Mouse (Mus musculus) adrenal gland, adult 2 months (tissue): ENCODE data around the gene Rps5. TPM values are rescaled to one million over a fixed set of nuclear protein-coding genes. Genes with fewer than 3 reads are reported as not detected.
"Not testable (repeated sequence)": the region's sequence is repeated elsewhere in the genome, so short reads cannot be mapped to it uniquely, and the experiment has no call there.

Experiments
- DNase-seq: peaks from one replicate; pipeline ENCODE4 v3.0.0; 2021
- polyA plus RNA-seq: library from polyadenylated mRNA; depleted of rRNA; stranded (reverse); fragments of >200 nt; gene quantifications from 2 replicates; pipeline ENCODE4 v1.2.3, GENCODE M21; 2012; rRNA removed
- total RNA-seq, 2 experiments: library from RNA; stranded (reverse); gene quantifications; 2 replicates each; pipeline ENCODE4 v1.2.3; 2021

The Rps5 gene
- total and polyA plus RNA-seq, 3 experiments = 882 to 963 (median 950) TPM

DNA sequence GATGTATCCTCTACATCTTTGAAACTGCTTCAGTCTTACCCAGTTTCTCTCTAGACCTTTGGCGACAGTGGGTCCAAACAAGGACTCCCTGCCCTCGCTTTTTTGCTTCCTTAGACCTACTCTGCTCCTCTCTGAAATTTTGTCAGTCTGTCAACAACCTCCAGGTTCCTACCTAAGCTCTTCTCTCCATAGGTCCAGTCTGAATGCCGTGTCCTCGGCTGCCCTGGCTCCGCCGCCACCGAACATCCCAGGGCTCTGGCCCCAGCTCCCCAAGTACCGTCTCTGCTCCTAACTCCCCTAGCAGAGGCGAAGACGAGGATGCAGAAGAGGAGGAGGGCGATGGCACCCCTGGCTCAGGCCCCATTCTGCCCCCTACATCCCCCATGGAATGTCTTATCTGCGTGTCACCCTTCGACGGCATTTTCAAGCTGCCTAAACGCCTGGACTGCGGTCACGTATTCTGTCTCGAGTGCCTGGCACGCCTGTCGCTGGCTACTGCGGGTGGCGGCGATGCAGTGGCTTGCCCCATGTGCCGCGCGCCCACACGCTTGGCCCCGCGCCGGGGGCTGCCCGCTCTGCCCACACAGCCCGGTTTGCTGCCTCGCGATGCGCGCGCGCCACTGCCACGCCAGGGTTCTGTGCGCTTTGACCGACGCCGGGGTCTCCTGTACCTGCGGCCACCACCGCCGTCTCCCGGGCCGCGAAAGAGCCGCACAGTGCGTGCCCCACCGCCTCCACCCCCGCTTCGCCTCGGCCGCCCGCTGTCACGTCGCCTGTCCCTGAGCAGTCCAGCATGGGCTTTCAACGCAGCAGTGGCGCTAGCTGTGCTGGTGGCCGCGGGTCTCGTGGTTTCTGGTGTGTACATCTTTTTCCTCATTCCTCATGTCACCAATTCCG is 5.9 kb downstream of the Rps5 start:
- peak; percentile 61 for DNase-seq

DNA sequence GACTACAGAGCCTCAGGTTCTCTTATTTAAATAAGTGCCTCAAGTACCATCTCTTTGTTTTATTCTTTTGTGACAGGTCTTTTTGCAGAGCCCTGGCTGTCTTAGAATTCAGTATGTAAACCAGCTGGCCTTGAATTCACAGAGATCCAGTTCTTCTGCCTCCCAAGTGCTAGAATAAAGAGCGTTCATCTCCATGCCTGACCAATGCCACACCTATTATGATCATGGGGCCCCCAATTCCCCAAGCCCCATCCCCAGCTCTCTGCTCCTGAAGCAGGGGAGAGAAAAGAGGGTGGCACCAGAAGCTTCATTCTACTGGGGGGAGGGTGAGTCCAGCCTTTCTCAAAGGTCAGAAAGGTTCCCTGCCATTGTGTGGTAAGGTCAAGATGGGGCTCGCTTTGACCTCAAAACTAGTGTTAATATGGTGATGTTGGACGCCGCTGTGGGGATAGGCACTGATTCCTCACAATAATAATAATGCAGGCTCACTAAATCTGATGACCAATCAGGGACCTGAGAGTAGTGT is 11.6 kb downstream of the Rps5 start:
- no peak for DNase-seq

DNA sequence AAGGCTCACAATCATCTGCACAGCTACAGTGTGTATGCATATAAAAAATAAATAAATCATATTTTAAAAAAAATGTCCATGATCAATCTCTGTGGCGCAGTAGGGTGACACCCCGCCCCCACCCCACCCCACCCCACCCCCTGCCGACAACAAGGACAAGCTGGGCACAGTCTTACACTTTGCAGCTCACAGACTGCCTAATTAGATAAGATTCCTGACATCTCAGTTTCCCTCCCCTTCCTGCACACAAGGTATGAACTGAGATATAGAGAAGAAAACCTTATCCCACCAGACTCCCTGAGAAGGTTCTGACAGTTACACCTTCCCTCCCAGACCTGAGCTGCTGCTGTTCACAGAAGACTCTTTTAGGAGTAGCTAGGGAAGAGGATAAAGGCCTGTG is 12.7 kb downstream of the Rps5 start:
- DNase-seq = no peak

DNA sequence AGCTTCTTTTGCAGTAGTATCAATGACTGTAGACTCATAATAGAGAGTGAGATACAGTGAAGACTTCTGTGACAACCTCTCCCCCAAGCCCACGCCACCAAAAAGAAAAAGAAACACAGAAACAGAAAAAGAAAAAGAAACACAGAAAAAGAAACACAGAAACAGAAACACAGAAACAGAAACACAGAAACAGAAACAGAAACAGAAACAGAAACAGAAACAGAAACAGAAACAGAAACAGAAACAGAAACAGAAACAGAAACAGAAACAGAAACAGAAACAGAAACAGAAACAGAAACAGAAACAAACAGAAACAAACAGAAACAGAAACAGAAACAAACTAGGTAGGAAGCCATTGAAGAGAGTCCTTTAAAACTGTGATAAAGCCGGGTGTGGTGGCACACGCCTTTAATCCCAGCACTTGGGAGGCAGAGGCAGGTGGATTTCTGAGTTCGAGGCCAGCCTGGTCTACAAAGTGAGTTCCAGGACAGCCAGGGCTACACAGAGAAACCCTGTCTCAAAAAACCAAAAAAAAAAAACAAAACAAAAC is 15.2 kb downstream of the Rps5 start:
- DNase-seq = not testable (repeated sequence)

DNA sequence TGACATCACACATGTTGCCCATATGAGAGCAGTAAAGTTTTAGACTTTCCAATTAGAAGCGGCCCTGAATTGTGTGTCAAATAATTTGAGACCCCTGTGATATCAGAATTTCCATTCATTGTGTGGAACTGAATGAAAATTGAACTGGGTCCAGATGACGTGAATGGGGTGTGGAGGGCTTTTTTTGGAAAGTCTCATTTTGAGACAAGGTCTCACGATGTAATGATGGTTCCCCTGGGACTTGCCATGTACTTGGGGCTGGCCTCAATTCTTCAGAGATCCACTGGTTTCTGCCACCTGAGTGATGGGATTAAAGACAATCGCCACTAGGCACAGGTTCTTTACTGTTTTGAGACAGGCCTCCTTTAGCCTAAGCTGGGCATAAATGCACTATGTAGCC is 18.5 kb downstream of the Rps5 start:
- no peak for DNase-seq

- no peak for DNase-seq
Measured at GRCm38 (mm10) chr7:12943488-12943887, 21.4 kb downstream of the Rps5 start.

DNA sequence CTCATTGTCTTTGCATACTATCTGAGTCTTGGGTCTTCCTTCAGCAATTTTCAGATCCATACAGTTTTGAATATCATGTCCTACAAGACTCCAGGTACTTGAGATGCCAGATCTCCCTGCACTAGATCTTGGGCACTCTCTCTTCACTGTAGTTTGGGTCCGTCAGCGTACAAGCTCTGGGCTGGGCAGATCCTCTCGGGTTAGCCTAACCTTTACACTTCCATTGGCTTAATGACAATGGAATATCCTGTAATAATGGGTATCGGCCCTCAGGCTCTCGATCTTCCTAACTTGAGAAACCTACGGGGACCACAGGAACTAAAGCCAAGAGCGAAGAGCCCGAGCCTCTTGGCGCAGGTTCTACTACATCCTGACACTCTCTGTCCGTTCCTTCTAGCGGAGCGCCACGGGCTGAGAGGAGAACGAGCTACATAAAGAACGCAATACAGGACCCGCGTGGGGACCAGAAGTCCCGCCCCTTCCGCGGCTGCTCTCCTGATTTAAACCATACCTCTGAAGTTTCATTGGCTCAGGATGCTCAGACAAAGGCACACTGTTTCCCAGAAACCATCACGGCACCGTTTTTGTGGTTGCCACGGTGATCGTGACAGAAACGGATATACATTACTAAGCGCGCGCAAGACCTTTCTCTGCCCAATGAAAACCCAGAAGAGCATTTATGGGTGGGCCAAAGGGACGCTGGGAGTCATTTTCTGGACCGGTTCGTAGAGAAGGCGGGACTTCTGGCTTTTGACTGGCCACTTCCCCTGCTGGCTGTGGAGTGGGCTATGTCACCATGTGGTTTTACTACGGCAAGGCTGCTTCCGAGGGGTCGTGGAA is 27.2 kb downstream of the Rps5 start:
- DNase-seq = peak; percentile 96

GRCm38 (mm10) chr7:12949872-12950229 is 27.8 kb downstream of the Rps5 start:
- no peak for DNase-seq

GRCm38 (mm10) chr7:12954896-12955295 is 32.8 kb downstream of the Rps5 start:
- no peak for DNase-seq

GRCm38 (mm10) chr7:12957511-12957910 is 35.4 kb downstream of the Rps5 start:
- DNase-seq = no peak

- DNase-seq = no peak
Measured at GRCm38 (mm10) chr7:12958948-12959347, 36.9 kb downstream of the Rps5 start.

GRCm38 (mm10) chr7:12959718-12960117 is 37.6 kb downstream of the Rps5 start:
- no peak for DNase-seq

- peak; percentile 64 for DNase-seq
Measured at GRCm38 (mm10) chr7:12961511-12962141, 39.5 kb downstream of the Rps5 start.

DNA sequence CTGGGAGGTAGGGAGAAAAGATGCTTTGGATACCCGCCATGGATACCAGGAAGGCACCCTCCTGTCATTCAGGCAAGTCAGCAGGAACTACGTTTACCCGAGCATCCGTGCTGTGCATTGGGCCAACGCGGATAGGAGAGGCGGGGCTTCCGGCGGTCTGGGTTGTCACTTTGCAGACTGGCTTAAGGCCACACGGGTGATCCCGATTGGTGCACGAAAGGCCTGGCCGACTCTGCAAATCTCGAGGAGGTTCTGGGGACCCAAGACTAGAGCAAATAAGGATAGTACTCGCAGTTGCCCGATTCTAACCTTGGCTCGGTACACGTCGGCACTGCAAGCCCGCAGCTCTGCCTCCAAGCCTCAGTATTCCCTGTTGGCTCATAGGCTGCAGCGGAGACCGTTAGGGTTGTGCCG is 43.6 kb downstream of the Rps5 start, which contains the start of gene Zfp324:
Zfp324 (plus strand) TSS at position 161 of the 414 bp plus-strand sequence.
- DNase-seq = peak; percentile 95

DNA sequence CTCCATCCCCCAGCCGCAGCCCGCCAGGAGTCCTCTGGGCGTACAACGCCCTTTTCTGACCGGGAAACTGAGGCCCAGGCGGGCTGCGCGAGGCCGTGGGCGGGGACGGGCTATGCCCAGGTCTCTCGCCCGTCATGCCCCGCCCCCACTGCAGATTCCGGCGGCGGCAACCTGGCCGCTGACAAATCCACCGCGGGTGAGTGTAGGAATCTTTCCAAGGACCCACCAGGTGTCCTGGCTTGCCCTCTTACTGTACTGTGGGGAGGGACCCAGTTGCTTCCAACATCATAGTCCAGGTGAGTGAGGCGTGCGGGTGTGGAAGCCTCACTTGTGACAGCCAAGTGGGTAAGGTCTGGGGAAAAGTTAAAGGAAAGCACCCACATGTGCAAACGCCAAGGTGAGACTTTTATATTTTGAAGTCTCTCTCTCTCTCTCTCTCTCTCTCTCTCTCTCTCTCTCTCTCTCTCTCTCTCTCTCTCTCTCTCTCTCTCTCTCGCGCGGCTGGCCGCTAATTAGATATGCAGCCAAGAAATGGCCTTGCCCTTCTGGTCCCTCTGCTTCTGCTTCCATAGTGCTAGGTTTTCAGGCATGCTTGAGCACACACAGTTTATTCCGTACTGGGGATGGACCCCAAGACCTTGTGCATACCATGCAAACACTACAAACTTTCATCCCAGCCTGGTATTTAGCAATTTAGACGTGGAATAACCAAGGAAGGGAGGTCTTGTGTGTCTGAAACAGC is 44.2 kb downstream of the Rps5 start:
- DNase-seq = peak; percentile 83

GRCm38 (mm10) chr7:12970906-12971305 is 48.8 kb downstream of the Rps5 start:
- no peak for DNase-seq

Other genes starting within 250 kb of the Rps5 start
- not detected for gene Vmn2r55, start 237.3 kb upstream of the Rps5 start, total RNA-seq
- gene Vmn2r55, start 237.3 kb upstream of the Rps5 start, polyA plus RNA-seq = not detected in 2 replicates
- not detected for gene Vmn2r56, start 187.3 kb upstream of the Rps5 start, total RNA-seq
- not detected in 2 replicates for gene Vmn2r56, start 187.3 kb upstream of the Rps5 start, polyA plus RNA-seq
- 1 to 10 TPM; 3.8 TPM for gene Zscan18, start 118.7 kb upstream of the Rps5 start, total RNA-seq
- 1.4 and 2.3 TPM in 2 replicates for gene Zscan18, start 118.7 kb upstream of the Rps5 start, polyA plus RNA-seq
- gene Zfp329, start 103.4 kb upstream of the Rps5 start, total RNA-seq = 1 to 10 TPM; 9.6 to 9.9 TPM
- 0.28 TPM in 2 replicates for gene Zfp329, start 103.4 kb upstream of the Rps5 start, polyA plus RNA-seq
- 10 to 100 TPM; 19.6 to 24.4 TPM for gene Zfp110, start 87.5 kb upstream of the Rps5 start, total RNA-seq
- 5.6 and 7.1 TPM in 2 replicates for gene Zfp110, start 87.5 kb upstream of the Rps5 start, polyA plus RNA-seq
- 1 to 10 TPM; 2.9 to 3.7 TPM for gene Zfp128, start 41.1 kb upstream of the Rps5 start, total RNA-seq
- gene Zfp128, start 41.1 kb upstream of the Rps5 start, polyA plus RNA-seq = 0.28 and 0.43 TPM in 2 replicates
- gene Zscan22, start 24.5 kb upstream of the Rps5 start, total RNA-seq = 10 to 100 TPM; 12.9 to 13.3 TPM
- 7.5 and 7.7 TPM in 2 replicates for gene Zscan22, start 24.5 kb upstream of the Rps5 start, polyA plus RNA-seq
- gene Rnf225, start 5.1 kb downstream of the Rps5 start, total RNA-seq = under 1 TPM; 0.12 to 0.28 TPM
- 0.27 and 0.39 TPM in 2 replicates for gene Rnf225, start 5.1 kb downstream of the Rps5 start, polyA plus RNA-seq
- 10 to 100 TPM; 10.0 to 11.1 TPM for gene Zfp324, start 43.5 kb downstream of the Rps5 start, total RNA-seq
- gene Zfp324, start 43.5 kb downstream of the Rps5 start, polyA plus RNA-seq = 9.4 and 9.7 TPM in 2 replicates
- 1 to 10 TPM; 5.2 to 7.0 TPM for gene Zfp446, start 55.6 kb downstream of the Rps5 start, total RNA-seq
- 6.8 and 8.1 TPM in 2 replicates for gene Zfp446, start 55.6 kb downstream of the Rps5 start, polyA plus RNA-seq
- 1 to 10 TPM in 1 of 2 experiments, not detected in 1; 1.5 TPM for gene Slc27a5, start 75.9 kb downstream of the Rps5 start, total RNA-seq
- 0.38 TPM in 1 of 2 replicates, not detected in the other for gene Slc27a5, start 75.9 kb downstream of the Rps5 start, polyA plus RNA-seq
- 100 to 1,000 TPM; 212 to 228 TPM for gene Trim28, start 76.8 kb downstream of the Rps5 start, total RNA-seq
- 173 and 261 TPM in 2 replicates for gene Trim28, start 76.8 kb downstream of the Rps5 start, polyA plus RNA-seq
- gene Zbtb45, start 87.7 kb downstream of the Rps5 start, total RNA-seq = 10 to 100 TPM; 10.7 to 15.5 TPM
- 53.7 and 59.9 TPM in 2 replicates for gene Zbtb45, start 87.7 kb downstream of the Rps5 start, polyA plus RNA-seq
- 100 to 1,000 TPM; 212 to 215 TPM for gene Chmp2a, start 112.5 kb downstream of the Rps5 start, total RNA-seq
- 37.2 and 41.9 TPM in 2 replicates for gene Chmp2a, start 112.5 kb downstream of the Rps5 start, polyA plus RNA-seq
- 100 to 1,000 TPM; 196 to 219 TPM for gene Ube2m, start 116.0 kb downstream of the Rps5 start, total RNA-seq
- 98.5 and 122 TPM in 2 replicates for gene Ube2m, start 116.0 kb downstream of the Rps5 start, polyA plus RNA-seq
- 1 to 10 TPM; 1.7 to 2.3 TPM for gene Mzf1, start 132.5 kb downstream of the Rps5 start, total RNA-seq
- 8.0 and 9.6 TPM in 2 replicates for gene Mzf1, start 132.5 kb downstream of the Rps5 start, polyA plus RNA-seq
- gene Vmn1r85, start 172.9 kb downstream of the Rps5 start, total RNA-seq = not detected
- not detected in 2 replicates for gene Vmn1r85, start 172.9 kb downstream of the Rps5 start, polyA plus RNA-seq
- not detected for gene Vmn1r86, start 197.6 kb downstream of the Rps5 start, total RNA-seq
- gene Vmn1r86, start 197.6 kb downstream of the Rps5 start, polyA plus RNA-seq = not detected in 2 replicates
- gene Vmn1r87, start 217.9 kb downstream of the Rps5 start, total RNA-seq = not detected
- gene Vmn1r87, start 217.9 kb downstream of the Rps5 start, polyA plus RNA-seq = not detected in 2 replicates
- under 1 TPM; 0.14 to 0.17 TPM for gene Vmn1r88, start 237.3 kb downstream of the Rps5 start, total RNA-seq
- gene Vmn1r88, start 237.3 kb downstream of the Rps5 start, polyA plus RNA-seq = not detected in 2 replicates